Mouse (Mus musculus): ENCODE measurements around the gene Cacnb3.

Cacnb3 gene

GRCm38 (mm10) chr15:98691486-98692147 lies 61.0 kb downstream of the Cacnb3 start:
- H3K4me1 ChIP-seq (replicated peaks; ENCODE audit: low read depth, low read length): peaks cover 46% of the 10 kb centered on the region
- peaks cover 27% of the 10 kb centered on the region for H3K27me3 ChIP-seq (ENCODE audit: insufficient read depth, low read length)
- no peaks in the 10 kb centered on the region for H3K36me3 ChIP-seq (ENCODE audit: insufficient read depth, low read length)
- H3K4me3 ChIP-seq (replicated peaks; ENCODE audit: low read length): no peak overlapping the region
- no peak for TF ChIP-seq POU5F1 (IDR thresholded peaks at IDR 0.05; ENCODE audit: borderline replicate concordance, low read length)
- TF ChIP-seq CTCF (conservative IDR thresholded peaks at IDR 0.05; ENCODE audit: low read length): no peak
- TF ChIP-seq NANOG (IDR thresholded peaks at IDR 0.05; ENCODE audit: borderline replicate concordance, low read length): no peak
- H3K9me3 ChIP-seq (ENCODE audit: low read length): no peaks in the 10 kb centered on the region

GRCm38 (mm10) chr15:98692171-98692715 lies 61.6 kb downstream of the Cacnb3 start:
- no peaks in the 10 kb centered on the region for H3K36me3 ChIP-seq (ENCODE audit: insufficient read depth, low read length)
- H3K4me3 ChIP-seq (replicated peaks; ENCODE audit: low read length): no peak overlapping the region
- H3K9me3 ChIP-seq (ENCODE audit: low read length): no peaks in the 10 kb centered on the region
- no peak for TF ChIP-seq POU5F1 (IDR thresholded peaks at IDR 0.05; ENCODE audit: borderline replicate concordance, low read length)
- TF ChIP-seq NANOG (IDR thresholded peaks at IDR 0.05; ENCODE audit: borderline replicate concordance, low read length): no peak
- no peak for TF ChIP-seq CTCF (conservative IDR thresholded peaks at IDR 0.05; ENCODE audit: low read length)
- peaks cover 47% of the 10 kb centered on the region for H3K4me1 ChIP-seq (replicated peaks; ENCODE audit: low read depth, low read length)
- H3K27me3 ChIP-seq (ENCODE audit: insufficient read depth, low read length): peaks cover 27% of the 10 kb centered on the region

Measured in E14TG2a.4 (cell line).